Mouse (Mus musculus) spleen, adult 2 months (tissue): ENCODE results near the gene Zbtb42.

Source experiments
- CTCF ChIP-seq: fragments of 200-500 bp; IDR thresholded peaks from 2 replicates; pipeline ENCODE4 v1.5.1; 2011; ENCODE audit warnings: mild to moderate bottlenecking, inconsistent platforms; ENCODE audit not compliant: insufficient read depth, insufficient read length, insufficient replicate concordance; ENCODE audit errors: extremely low read depth
- POLR2A ChIP-seq: fragments of 200-500 bp; IDR thresholded peaks from 2 replicates; pipeline ENCODE4 v1.6.1; 2011; ENCODE audit warnings: low read depth, low read length, inconsistent platforms

- TF ChIP-seq CTCF, result no peak
- no peak for TF ChIP-seq POLR2A
Observed at GRCm38 (mm10) chr12:112718995-112719394, 40.4 kb downstream of the Zbtb42 start.
